Mouse (Mus musculus) limb, embryonic 14.5 days (tissue): Measurements from ENCODE around the gene Atp2b2. TPM values are rescaled to one million over a fixed set of nuclear protein-coding genes. Genes with fewer than 3 reads are reported as not detected.

Experiments
- ATAC-seq: fragments of 200-750 bp; cut with Nextera tagmentation; 2 replicates; pipeline ENCODE4 v1.8.0; 2017; ENCODE audit warnings: low read depth, moderate number of reproducible peaks, moderate TSS enrichment; ENCODE audit not compliant: low FRiP score
- DNase-seq: peaks from one replicate; pipeline ENCODE4 v3.0.0-alpha.2; 2015; ENCODE audit warnings: low spot score
- H3K27ac ChIP-seq: fragments of 300-500 bp; sonication (generic); replicated peaks from 2 replicates; pipeline ENCODE4 v1.5.1; 2014; ENCODE audit warnings: low read depth, mild to moderate bottlenecking, low read length, moderate library complexity, mixed read lengths
- H3K27me3 ChIP-seq: fragments of 300-500 bp; sonication (generic); 2 replicates; pipeline ENCODE4 v1.6.1; 2014; ENCODE audit warnings: low read length, mixed read lengths; ENCODE audit not compliant: control insufficient read depth, insufficient read depth
- H3K36me3 ChIP-seq: fragments of 300-500 bp; sonication (generic); 2 replicates; pipeline ENCODE4 v1.6.1; 2014; ENCODE audit warnings: mild to moderate bottlenecking, low read length, moderate library complexity, mixed read lengths; ENCODE audit not compliant: control insufficient read depth, insufficient read depth
- H3K4me1 ChIP-seq: fragments of 300-500 bp; sonication (generic); 2 replicates; pipeline ENCODE4 v1.6.1; 2014; ENCODE audit warnings: antibody characterized with exemption, low read length, mixed read lengths; ENCODE audit not compliant: control insufficient read depth, insufficient read depth
- H3K4me2 ChIP-seq: fragments of 300-500 bp; sonication (generic); replicated peaks from 2 replicates; pipeline ENCODE4 v1.6.1; 2014; ENCODE audit warnings: low read depth, mild to moderate bottlenecking, low read length, moderate library complexity; ENCODE audit not compliant: severe bottlenecking
- H3K4me3 ChIP-seq: fragments of 300-500 bp; sonication (generic); replicated peaks from 2 replicates; pipeline ENCODE4 v1.5.1; 2014; ENCODE audit warnings: low read length
- H3K9ac ChIP-seq: fragments of 300-500 bp; sonication (generic); 2 replicates; pipeline ENCODE4 v1.6.1; 2014; ENCODE audit warnings: mild to moderate bottlenecking, low read depth, low read length, moderate library complexity; ENCODE audit not compliant: severe bottlenecking
- H3K9me3 ChIP-seq: fragments of 300-500 bp; sonication (generic); 2 replicates; pipeline ENCODE4 v1.6.1; 2016; ENCODE audit warnings: low read length; ENCODE audit not compliant: control insufficient read depth
- POLR2A ChIP-seq: fragments of 200-500 bp; IDR thresholded peaks from 2 replicates; pipeline ENCODE4 v1.8.0; 2012; ENCODE audit warnings: inconsistent platforms, mild to moderate bottlenecking, moderate library complexity, borderline replicate concordance; ENCODE audit not compliant: insufficient read depth, insufficient read length; ENCODE audit errors: extremely low read depth
- WGBS: fragments of 180-500 bp; shearing (Covaris S2); extraction: QIAGEN DNeasy Blood & Tissue Kit; methylation state at CpG from one replicate; pipeline ENCODE4 v1.1.7; 2014; 5-methylcytosine and 5-hydroxymethylcytosine counted together
- polyA plus RNA-seq, 2 experiments: library from polyadenylated mRNA; depleted of rRNA in 1 of 2; stranded (reverse) in 1 of 2; unstranded in 1 of 2; fragments of >200 nt; fragmentation: Nextera tagmentation in 1 of 2; extraction: Ambion mirVana in 1 of 2; gene quantifications; 2 replicates each; pipeline versions ENCODE4 v1.2.1 to v1.2.3; 2012 to 2014

The Atp2b2 gene
- polyA plus RNA-seq, 2 experiments: 0.09 to 0.11 TPM

- Histone ChIP-seq H3K27me3 (no peaks in the 10 kb centered on the region), H3K9ac (no peak overlapping the region), H3K27ac (no peak overlapping the region), H3K9me3 (no peaks in the 10 kb centered on the region), H3K4me1 (no peaks in the 10 kb centered on the region), H3K4me3 (no peak overlapping the region), H3K4me2 (no peak overlapping the region), H3K36me3 (no peaks in the 10 kb centered on the region)
- 66% methylated on average over 3 of the region's 4 CpGs for WGBS
- DNase-seq (no peak), ATAC-seq (no peak)
- no peak for TF ChIP-seq POLR2A
Measured at GRCm38 (mm10) chr6:113862955-113863354, 179.5 kb downstream of the Atp2b2 start.

GRCm38 (mm10) chr6:113861938-113862337 is 180.5 kb downstream of the Atp2b2 start:
- Histone ChIP-seq H3K4me3 (no peak overlapping the region), H3K27ac (no peak overlapping the region), H3K9me3 (no peaks in the 10 kb centered on the region), H3K4me1 (no peaks in the 10 kb centered on the region), H3K4me2 (no peak overlapping the region), H3K27me3 (no peaks in the 10 kb centered on the region), H3K9ac (no peak overlapping the region), H3K36me3 (no peaks in the 10 kb centered on the region)
- no peak for TF ChIP-seq POLR2A
- DNase-seq: no peak
- no peak for ATAC-seq
- WGBS: 87% methylated on average over 3 of the region's 3 CpGs

GRCm38 (mm10) chr6:113861375-113861770 is 181.0 kb downstream of the Atp2b2 start:
- H3K4me2 ChIP-seq: no peak overlapping the region
- no peak overlapping the region for H3K9ac ChIP-seq
- H3K4me1 ChIP-seq: no peaks in the 10 kb centered on the region
- no peak for DNase-seq
- no peaks in the 10 kb centered on the region for H3K36me3 ChIP-seq
- WGBS: 62% methylated on average over 4 of the region's 4 CpGs
- no peak overlapping the region for H3K27ac ChIP-seq
- H3K9me3 ChIP-seq: no peaks in the 10 kb centered on the region
- H3K4me3 ChIP-seq: no peak overlapping the region
- TF ChIP-seq POLR2A: no peak
- ATAC-seq: no peak
- no peaks in the 10 kb centered on the region for H3K27me3 ChIP-seq

DNA sequence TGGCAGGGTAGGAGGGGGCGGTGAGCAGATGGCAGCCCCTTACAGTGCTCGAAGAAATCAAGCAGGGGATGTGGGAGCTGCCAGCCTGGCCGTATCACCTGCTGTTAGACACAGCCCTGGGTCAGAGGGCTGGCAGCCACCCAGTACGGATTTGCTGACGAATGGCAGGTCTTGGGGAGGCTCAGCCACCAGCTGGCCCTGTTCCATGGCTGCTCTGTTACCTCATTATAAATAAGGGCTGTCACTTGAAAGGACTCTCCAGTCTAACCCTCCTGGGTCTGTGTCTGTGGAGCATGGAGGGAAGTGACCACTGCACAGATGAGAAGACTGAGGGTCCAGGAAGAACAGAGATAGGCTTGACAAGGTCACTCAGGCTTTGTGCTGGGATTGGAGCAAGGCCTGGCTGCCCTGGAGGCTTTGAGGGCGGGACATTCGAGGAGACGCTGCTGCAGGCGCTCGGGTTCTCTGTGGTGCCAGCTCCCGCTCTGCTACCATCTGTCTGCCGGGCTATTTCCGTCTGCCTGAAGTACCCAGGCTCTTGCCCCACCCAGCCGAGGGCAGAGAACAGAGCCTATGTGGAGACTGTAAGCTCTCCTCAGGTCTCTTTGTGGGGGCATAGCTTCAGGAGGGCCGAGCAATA is 181.6 kb downstream of the Atp2b2 start:
- Histone ChIP-seq H3K9me3 (no peaks in the 10 kb centered on the region), H3K4me1 (no peaks in the 10 kb centered on the region), H3K27ac (no peak overlapping the region), H3K9ac (no peak overlapping the region), H3K36me3 (no peaks in the 10 kb centered on the region), H3K27me3 (no peaks in the 10 kb centered on the region), H3K4me3 (no peak overlapping the region), H3K4me2 (no peak overlapping the region)
- TF ChIP-seq POLR2A: no peak
- WGBS: 43% methylated on average over 15 of the region's 15 CpGs
- no peak for ATAC-seq
- DNase-seq: no peak

DNA sequence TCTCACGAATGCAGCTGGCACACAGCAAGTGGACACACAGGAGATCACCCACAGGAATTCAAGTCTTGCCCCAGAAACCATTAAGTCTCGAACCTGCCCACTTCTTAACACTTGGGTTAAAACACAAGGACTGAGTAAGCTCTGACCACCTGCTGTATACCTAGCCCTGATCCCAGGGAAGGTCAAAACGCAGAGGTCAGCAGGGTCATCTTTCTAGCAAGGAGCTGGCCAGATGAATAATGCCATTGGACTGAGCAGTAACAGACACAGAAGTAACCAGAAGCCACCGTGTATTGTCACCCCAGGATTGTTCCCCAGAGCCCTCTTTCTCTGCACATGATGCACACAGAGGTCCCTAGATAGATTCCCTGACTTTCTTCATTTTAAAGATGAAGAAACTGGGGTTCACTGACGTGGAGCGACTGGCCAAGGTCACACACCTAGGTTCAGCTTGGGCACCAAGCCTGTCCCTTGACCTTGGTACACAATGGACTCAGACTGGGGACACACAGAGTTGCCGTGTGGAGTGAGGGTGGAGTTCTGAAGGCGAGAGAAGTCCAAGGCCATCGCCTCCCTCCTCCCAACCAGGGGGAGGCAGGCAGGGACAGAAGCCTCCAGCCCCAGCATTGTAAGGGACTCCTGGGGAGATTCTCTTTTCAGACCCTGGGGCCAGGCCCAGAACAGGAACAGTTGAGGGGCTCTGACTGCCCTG is 182.2 kb downstream of the Atp2b2 start:
- Histone ChIP-seq H3K4me3 (no peak overlapping the region), H3K4me1 (no peaks in the 10 kb centered on the region), H3K4me2 (no peak overlapping the region), H3K27me3 (no peaks in the 10 kb centered on the region), H3K36me3 (no peaks in the 10 kb centered on the region), H3K27ac (no peak overlapping the region), H3K9ac (no peak overlapping the region), H3K9me3 (no peaks in the 10 kb centered on the region)
- WGBS: 70% methylated on average over 9 of the region's 9 CpGs
- ATAC-seq: no peak
- no peak for DNase-seq
- TF ChIP-seq POLR2A: no peak

GRCm38 (mm10) chr6:113858317-113858716 is 184.1 kb downstream of the Atp2b2 start:
- ATAC-seq (no peak), DNase-seq (no peak)
- no peaks in the 10 kb centered on the region for H3K27me3 ChIP-seq
- H3K27ac ChIP-seq: no peak overlapping the region
- no peaks in the 10 kb centered on the region for H3K4me1 ChIP-seq
- no peak overlapping the region for H3K9ac ChIP-seq
- H3K4me3 ChIP-seq: no peak overlapping the region
- H3K9me3 ChIP-seq: no peaks in the 10 kb centered on the region
- no peak for TF ChIP-seq POLR2A
- H3K4me2 ChIP-seq: no peak overlapping the region
- WGBS: 81% methylated on average over 9 of the region's 9 CpGs
- no peaks in the 10 kb centered on the region for H3K36me3 ChIP-seq
